Mouse (Mus musculus): ENCODE results near the gene Auts2.

Gene Auts2

GRCm38 (mm10) chr5:132255579-132255978 is 287.6 kb downstream of the Auts2 start:
- DNase-seq (ENCODE audit: low spot score), result no peak

- peak; percentile 61 for DNase-seq (ENCODE audit: low spot score)
These were observed 293.6 kb downstream of the Auts2 start for GRCm38 (mm10) chr5:132249523-132249922.

GRCm38 (mm10) chr5:132248069-132248468 is 295.1 kb downstream of the Auts2 start:
- DNase-seq (ENCODE audit: low spot score), result no peak

GRCm38 (mm10) chr5:132235460-132235859 is 307.7 kb downstream of the Auts2 start:
- DNase-seq (ENCODE audit: low spot score), result no peak

GRCm38 (mm10) chr5:132234471-132234870 is 308.7 kb downstream of the Auts2 start:
- DNase-seq (ENCODE audit: low spot score), result no peak

- DNase-seq (ENCODE audit: low spot score), result peak; percentile 78
These were observed 311.7 kb downstream of the Auts2 start for GRCm38 (mm10) chr5:132231280-132232047.

GRCm38 (mm10) chr5:132229644-132230357 is 313.3 kb downstream of the Auts2 start:
- DNase-seq (ENCODE audit: low spot score), result peak; percentile 79

- DNase-seq (ENCODE audit: low spot score), result no peak
These were observed 314.1 kb downstream of the Auts2 start for GRCm38 (mm10) chr5:132229023-132229422.

GRCm38 (mm10) chr5:132220376-132220930 is 322.7 kb downstream of the Auts2 start:
- no peak for DNase-seq (ENCODE audit: low spot score)

GRCm38 (mm10) chr5:132216143-132216542 is 327.0 kb downstream of the Auts2 start:
- DNase-seq (ENCODE audit: low spot score), result no peak

- DNase-seq (ENCODE audit: low spot score), result no peak
These were observed 330.7 kb downstream of the Auts2 start for GRCm38 (mm10) chr5:132212446-132212845.

GRCm38 (mm10) chr5:132209694-132210093 is 333.4 kb downstream of the Auts2 start:
- no peak for DNase-seq (ENCODE audit: low spot score)

GRCm38 (mm10) chr5:132206220-132206619 is 336.9 kb downstream of the Auts2 start:
- no peak for DNase-seq (ENCODE audit: low spot score)

- DNase-seq (ENCODE audit: low spot score), result no peak
These were observed 339.3 kb downstream of the Auts2 start for GRCm38 (mm10) chr5:132203846-132204245.

- DNase-seq (ENCODE audit: low spot score), result no peak
These were observed 342.0 kb downstream of the Auts2 start for GRCm38 (mm10) chr5:132201077-132201645.

GRCm38 (mm10) chr5:132200595-132200994 is 342.5 kb downstream of the Auts2 start:
- DNase-seq (ENCODE audit: low spot score), result no peak

GRCm38 (mm10) chr5:132195048-132195533 is 348.1 kb downstream of the Auts2 start:
- DNase-seq (ENCODE audit: low spot score), result no peak

GRCm38 (mm10) chr5:132190190-132190589 is 353.0 kb downstream of the Auts2 start:
- no peak for DNase-seq (ENCODE audit: low spot score)

GRCm38 (mm10) chr5:132186659-132187058 is 356.5 kb downstream of the Auts2 start:
- no peak for DNase-seq (ENCODE audit: low spot score)

- no peak for DNase-seq (ENCODE audit: low spot score)
These were observed 356.9 kb downstream of the Auts2 start for GRCm38 (mm10) chr5:132186221-132186620.

- no peak for DNase-seq (ENCODE audit: low spot score)
These were observed 358.6 kb downstream of the Auts2 start for GRCm38 (mm10) chr5:132184395-132185095.

- DNase-seq (ENCODE audit: low spot score), result no peak
These were observed 361.1 kb downstream of the Auts2 start for GRCm38 (mm10) chr5:132182077-132182476.
